In the genomic region with DNA sequence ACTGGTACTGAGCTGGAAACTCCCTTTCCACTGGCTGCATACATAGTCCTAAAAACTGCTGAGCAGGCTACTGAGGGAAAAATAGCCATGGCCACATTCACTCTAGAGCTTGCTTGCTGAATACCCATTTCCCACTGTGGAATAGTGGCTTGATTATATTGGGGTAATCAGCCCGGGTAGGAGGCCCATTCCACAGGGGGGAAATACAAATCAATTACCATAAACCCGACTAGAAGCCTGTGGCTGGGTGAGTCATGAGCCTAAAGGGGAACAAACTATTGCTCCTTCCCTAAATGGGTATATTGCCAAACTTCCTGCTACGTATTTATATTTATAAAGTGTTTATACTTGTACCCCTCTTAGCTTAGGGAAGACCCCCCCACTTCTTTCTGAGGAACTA, we compare ENCODE assay signal across 25 mouse cellular contexts. TPM values are rescaled to one million over a fixed set of nuclear protein-coding genes. Genes with fewer than 3 reads are reported as not detected.
A peak's percentile ranks its signal among the peaks of the same experiment; 100 is the strongest.
DNase-seq lines count a peak whose midpoint lies in the region; ATAC-seq and TF ChIP-seq lines count a peak whose summit lies in the region.
"Had no signal": no experiment of that assay in that cellular context is flagged by ENCODE, and none has a peak within 500 bp of the region (broad histone marks: within the 10 kb centered on the region; RNA-seq: fewer than 3 reads in every experiment).

No protein-coding gene starts in this region.

- TF ChIP-seq EP300 in CH12.LX (IDR thresholded peaks at IDR 0.05; ENCODE audit: low read length), result 0 out of 2 replicates have a peak, but pooled peaks have one; percentile 16

- no peak overlapping the region for H3K9ac ChIP-seq in liver, adult 2 months (ENCODE audit: low read depth, low read length)
- H3K9ac ChIP-seq in liver, embryonic 12.5 days, result no peak overlapping the region
- no peak overlapping the region for H3K9ac ChIP-seq in CH12.LX (ENCODE audit: insufficient read depth, low read depth)
- H3K9ac ChIP-seq: embryonic facial prominence, embryonic 13.5 days; forebrain, embryonic 15.5 days; midbrain, embryonic 12.5 days had no signal

- TF ChIP-seq POLR2A in liver, adult 2 months (IDR thresholded peaks at IDR 0.05; ENCODE audit: extremely low read depth, insufficient read depth, low read length), result no peak
- TF ChIP-seq POLR2A in CH12.LX (IDR thresholded peaks at IDR 0.05; ENCODE audit: low read depth, low read length), result no peak

- H3K9me3 ChIP-seq in liver, embryonic 12.5 days (replicated peaks), result no peaks in the 10 kb centered on the region
- no peaks in the 10 kb centered on the region for H3K9me3 ChIP-seq in CH12.LX (replicated peaks; ENCODE audit: low read length)
- H3K9me3 ChIP-seq: embryonic facial prominence, embryonic 13.5 days; forebrain, embryonic 15.5 days; heart, embryonic 10.5 days; midbrain, embryonic 12.5 days had no signal

- no peak for TF ChIP-seq CTCF in liver, adult 2 months (IDR thresholded peaks at IDR 0.05; ENCODE audit: low read depth, low read length)
- no peak for TF ChIP-seq CTCF in CH12.LX (conservative IDR thresholded peaks at IDR 0.05 in 1 of 2, IDR thresholded peaks at IDR 0.05 in 1 of 2; ENCODE audit: low read depth in 2 of 2, low read length in 2 of 2)

- H3K36me3 ChIP-seq in liver, adult 2 months (ENCODE audit: control insufficient read depth, insufficient read depth, low read length), result no peaks in the 10 kb centered on the region
- H3K36me3 ChIP-seq in liver, embryonic 12.5 days, result no peaks in the 10 kb centered on the region
- no peaks in the 10 kb centered on the region for H3K36me3 ChIP-seq in CH12.LX (replicated peaks in 1 of 2; ENCODE audit: control insufficient read depth in 1 of 2, insufficient read depth in 1 of 2, low read length in 1 of 2)
- H3K36me3 ChIP-seq: embryonic facial prominence, embryonic 13.5 days; forebrain, embryonic 15.5 days; heart, embryonic 10.5 days; midbrain, embryonic 12.5 days had no signal

- TF ChIP-seq RAD21 in CH12.LX (IDR thresholded peaks at IDR 0.05; ENCODE audit: low read depth, low read length), result no peak

- H3K27ac ChIP-seq in liver, adult 2 months (replicated peaks; ENCODE audit: insufficient read depth, low read depth, low read length), result no peak overlapping the region
- H3K27ac ChIP-seq in liver, embryonic 12.5 days, result no peak overlapping the region
- no peak overlapping the region for H3K27ac ChIP-seq in CH12.LX (ENCODE audit: insufficient read depth, low read depth)
- H3K27ac ChIP-seq in brown adipose tissue, adult 24 weeks (replicated peaks; ENCODE audit: low read depth, low read length), result 0 out of 2 replicates have a peak overlapping the region, but pooled peaks have one; percentile 16
- H3K27ac ChIP-seq: embryonic facial prominence, embryonic 13.5 days; forebrain, embryonic 15.5 days; heart, embryonic 10.5 days; midbrain, embryonic 12.5 days had no signal

- dilution Hi-C loops in CH12.LX (cut with MboI; ENCODE audit: extremely low pct_ligation_motif_present, extremely low pct_unique_long_range_greater_than_20kb, low sequenced_read_pairs), result no loop called here

- DNase-seq in liver, adult 2 months (ENCODE audit: extremely low read depth, low read depth, low spot score), result peak; percentile 28
- DNase-seq in CH12.LX (ENCODE audit: extremely low read depth), result peak; percentile 24
- DNase-seq in adrenal gland, adult 2 months, result no peak
- DNase-seq in adrenal gland, postnatal 25 days, result no peak
- no peak for DNase-seq in neural tube, embryonic 10.5 days (ENCODE audit: extremely low spot score, low spot score)
- DNase-seq: adrenal gland, adult 8-10 months; cerebellum, adult 2 months; gastrocnemius, postnatal 36 days; kidney, adult 11 months; right cerebral cortex, postnatal 25 days; thymus, adult 2 months had no signal

- H3K4me1 ChIP-seq in liver, adult 2 months (ENCODE audit: control insufficient read depth, insufficient read depth, low read length), result no peaks in the 10 kb centered on the region; the same call in 1 of the 2 replicates
- H3K4me1 ChIP-seq in liver, embryonic 12.5 days, result no peaks in the 10 kb centered on the region
- peaks cover 5 to 41% of the 10 kb centered on the region in 2 experiments; a peak in 3 of 4 replicates for H3K4me1 ChIP-seq in CH12.LX (ENCODE audit: control insufficient read depth in 1 of 2, insufficient read depth in 2 of 2)
- H3K4me1 ChIP-seq in brown adipose tissue, adult 24 weeks (ENCODE audit: control insufficient read depth, insufficient read depth, insufficient read length, low read length), result no peaks in the 10 kb centered on the region
- H3K4me1 ChIP-seq: embryonic facial prominence, embryonic 13.5 days had no signal

- H3K27me3 ChIP-seq in liver, adult 2 months (ENCODE audit: control insufficient read depth, insufficient read depth, low read length), result no peaks in the 10 kb centered on the region
- 0 out of 2 replicates have a peak, but pooled peaks cover 3% of the 10 kb centered on the region for H3K27me3 ChIP-seq in liver, embryonic 12.5 days (replicated peaks)
- H3K27me3 ChIP-seq in CH12.LX (replicated peaks), result no peaks in the 10 kb centered on the region
- H3K27me3 ChIP-seq: embryonic facial prominence, embryonic 13.5 days; forebrain, embryonic 15.5 days; midbrain, embryonic 12.5 days had no signal

- in situ Hi-C loops in CH12.LX (cut with MboI; ENCODE audit: low pct_ligation_motif_present, low pct_unique_long_range_greater_than_20kb, low sequenced_read_pairs), result no loop called here

- no peak overlapping the region for H3K4me2 ChIP-seq in liver, embryonic 12.5 days
- H3K4me2 ChIP-seq in CH12.LX (ENCODE audit: insufficient read depth, low read depth, poor library complexity, severe bottlenecking), result no peak overlapping the region
- H3K4me2 ChIP-seq: embryonic facial prominence, embryonic 13.5 days; forebrain, embryonic 15.5 days; midbrain, embryonic 12.5 days had no signal

- ATAC-seq in liver, embryonic 12.5 days, result no peak
- peak; percentile 82 for ATAC-seq in megakaryocyte progenitor cell, adult 5-6 weeks (replicated peaks; ENCODE audit: poor library complexity)
- ATAC-seq: forebrain, embryonic 15.5 days had no signal

- no peak overlapping the region for H3K4me3 ChIP-seq in liver, adult 2 months (ENCODE audit: insufficient read depth, low read depth, low read length)
- no peak overlapping the region for H3K4me3 ChIP-seq in liver, embryonic 12.5 days
- no peak overlapping the region for H3K4me3 ChIP-seq in CH12.LX (replicated peaks in 1 of 3; ENCODE audit: low read depth in 2 of 3, low read length in 2 of 3, poor library complexity in 1 of 3)
- H3K4me3 ChIP-seq in brown adipose tissue, adult 24 weeks (ENCODE audit: insufficient read depth, low read depth, low read length), result no peak overlapping the region
- H3K4me3 ChIP-seq: embryonic facial prominence, embryonic 13.5 days; forebrain, embryonic 15.5 days; heart, embryonic 10.5 days; midbrain, embryonic 12.5 days; myocyte had no signal

- WGBS in liver, adult 2 months, result 70% methylated on average over 3 of the region's 3 CpGs
- WGBS in liver, embryonic 12.5 days (ENCODE audit: insufficient replicate concordance), result 28% methylated on average over 3 of the region's 3 CpGs

- no peaks in the 10 kb centered on the region for H3K79me2 ChIP-seq in liver, adult 2 months (ENCODE audit: control insufficient read depth, insufficient read depth, low read length)
- no peaks in the 10 kb centered on the region for H3K79me2 ChIP-seq in CH12.LX (replicated peaks; ENCODE audit: control insufficient read depth, extremely low read depth, insufficient read depth, poor library complexity, severe bottlenecking)

TF ChIP-seq in CH12.LX, 34 proteins besides CTCF, POLR2A, EP300 and RAD21:
- TF ChIP-seq MEF2A (IDR thresholded peaks at IDR 0.05; ENCODE audit: borderline replicate concordance, low read depth, low read length) (peak; percentile 75), MAFK (IDR thresholded peaks at IDR 0.05; ENCODE audit: insufficient replicate concordance, low read length) (peak; percentile 40; the same call in 1 of the 2 replicates), ZMIZ1 (IDR thresholded peaks at IDR 0.05; ENCODE audit: low read depth, low read length) (no peak), NRF1 (IDR thresholded peaks at IDR 0.05; ENCODE audit: low read depth, low read length) (no peak), JUN (IDR thresholded peaks at IDR 0.05; ENCODE audit: insufficient read depth, low read depth, low read length) (peak; percentile 22; the same call in 1 of the 2 replicates)

RNA-seq across cellular contexts. Expression of a gene that starts 10.4 kb away (rescaled TPM):
- total RNA-seq in liver, adult 2 months (2014; rRNA removed), result not detected in 2 replicates
- not detected in 2 replicates for polyA plus RNA-seq in liver, adult 2 months (2012; rRNA removed)
- polyA plus RNA-seq in liver, embryonic 12.5 days (2016; fragmentation: Nextera tagmentation; extraction: Ambion mirVana), result not detected in 2 replicates
- total RNA-seq in CH12.LX (2012; rRNA removed) (not detected in 2 replicates), CH12.LX (2014; rRNA removed) (not detected in 2 replicates)
- not detected in 2 replicates for polyA plus RNA-seq in CH12.LX (2012; ENCODE audit: insufficient read length, low read depth)
- polyA plus RNA-seq in brown adipose tissue, adult 24 weeks (2012; ENCODE audit: insufficient read depth, insufficient read length, missing spikeins), result not detected in 2 replicates
- not detected in 2 replicates for total RNA-seq in megakaryocyte progenitor cell, adult 5-6 weeks (2015)
- not detected in 2 replicates for total RNA-seq in megakaryocyte progenitor cell, adult 5-6 weeks (2017)
- total RNA-seq in adrenal gland, adult 2 months (2021), result not detected
- 0.04 TPM in 1 of 2 replicates, not detected in the other for polyA plus RNA-seq in adrenal gland, adult 2 months (2012; rRNA removed)
- total RNA-seq in adrenal gland, postnatal 25 days (2021), result not detected in 2 replicates
- total RNA-seq: adrenal gland, adult 8-10 months; gastrocnemius, postnatal 36 days had no signal
- polyA plus RNA-seq: embryonic facial prominence, embryonic 13.5 days; forebrain, embryonic 15.5 days; heart, postnatal 0 days; hindbrain, embryonic 11.5 days; kidney, embryonic 16.5 days; large intestine, adult 2 months; lung, embryonic 16.5 days; midbrain, embryonic 12.5 days; myocyte; stomach, embryonic 16.5 days had no signal

RNA-seq across cellular contexts. Expression of a gene that starts 45.9 kb away (rescaled TPM):
- total RNA-seq in liver, adult 2 months (2014; rRNA removed), result 12.4 and 22.9 TPM in 2 replicates
- 5.2 and 13.1 TPM in 2 replicates for polyA plus RNA-seq in liver, adult 2 months (2012; rRNA removed)
- 20.7 and 22.6 TPM in 2 replicates for polyA plus RNA-seq in liver, embryonic 12.5 days (2016; fragmentation: Nextera tagmentation; extraction: Ambion mirVana)
- total RNA-seq in CH12.LX (2012; rRNA removed) (25.4 and 27.1 TPM in 2 replicates), CH12.LX (2014; rRNA removed) (20.4 and 24.2 TPM in 2 replicates)
- 30.6 and 32.7 TPM in 2 replicates for polyA plus RNA-seq in CH12.LX (2012; ENCODE audit: insufficient read length, low read depth)
- polyA plus RNA-seq in brown adipose tissue, adult 24 weeks (2012; ENCODE audit: insufficient read depth, insufficient read length, missing spikeins), result 10.9 and 11.9 TPM in 2 replicates
- 62.3 and 67.6 TPM in 2 replicates for total RNA-seq in megakaryocyte progenitor cell, adult 5-6 weeks (2015)
- total RNA-seq in megakaryocyte progenitor cell, adult 5-6 weeks (2017), result 67.5 and 73.8 TPM in 2 replicates
- total RNA-seq in adrenal gland, adult 2 months (2021), result 10 to 100 TPM; 46.8 to 76.2 TPM
- 61.9 and 111 TPM in 2 replicates for polyA plus RNA-seq in adrenal gland, adult 2 months (2012; rRNA removed)
- total RNA-seq in adrenal gland, postnatal 25 days (2021), result 46.7 and 58.4 TPM in 2 replicates

Comparison
In these comparisons a context has a peak if more than half of its experiments do, and no peak if none do; other contexts are left out.
1. DNase-seq: peak in liver, adult 2 months (single experiment) and CH12.LX (single experiment); none in adrenal gland, adult 2 months (single experiment), adrenal gland, postnatal 25 days (single experiment) and neural tube, embryonic 10.5 days (single experiment).